ENCODE assay signal across 7 mouse cellular contexts in the genomic region with DNA sequence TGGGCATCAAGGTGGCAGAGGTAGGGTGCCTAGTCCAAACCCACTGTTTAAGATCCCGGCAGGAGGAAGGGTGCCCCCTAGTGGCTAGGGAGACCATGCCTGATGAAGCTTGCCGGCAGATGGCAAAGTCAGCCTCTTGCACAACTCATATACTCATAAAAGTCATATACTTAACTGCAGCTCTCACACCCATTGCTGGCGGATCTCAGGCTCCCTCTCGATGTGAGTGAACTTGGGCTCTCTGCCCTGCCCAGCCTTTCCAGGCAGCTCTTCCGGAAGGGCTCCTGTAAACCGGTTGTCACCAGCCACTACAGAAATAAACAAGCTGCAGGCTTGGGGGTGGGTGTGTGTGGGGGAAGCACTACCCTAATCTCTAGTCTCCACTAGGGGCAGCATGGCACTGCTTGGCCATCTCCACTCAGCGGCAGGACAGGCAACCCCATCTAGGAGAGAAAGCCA. TPM values are rescaled to one million over a fixed set of nuclear protein-coding genes. Genes with fewer than 3 reads are reported as not detected.
A peak's percentile ranks its signal among the peaks of the same experiment; 100 is the strongest.
DNase-seq lines count a peak whose midpoint lies in the region; ATAC-seq lines count a peak whose summit lies in the region.

No protein-coding gene starts in this region.

- H3K36me3 ChIP-seq in intestine, embryonic 15.5 days = no peaks in the 10 kb centered on the region
- no peaks in the 10 kb centered on the region for H3K36me3 ChIP-seq in midbrain, embryonic 11.5 days (ENCODE audit: control insufficient read depth, insufficient read depth, low read length)

- no peak overlapping the region for H3K9ac ChIP-seq in intestine, embryonic 15.5 days
- H3K9ac ChIP-seq in midbrain, embryonic 11.5 days (ENCODE audit: low read length) = no peak overlapping the region

- H3K4me3 ChIP-seq in intestine, embryonic 15.5 days (replicated peaks) = peak overlapping the region; percentile 7; the same call in 1 of the 2 replicates
- 0 out of 2 replicates have a peak overlapping the region, but pooled peaks have one; percentile 4 for H3K4me3 ChIP-seq in midbrain, embryonic 11.5 days (ENCODE audit: low read depth, low read length)

- intact Hi-C loops in left cerebral cortex, postnatal 36 days (cut with DNase I) = loop anchor here (5.0 kb wide), 1 partner anchor 36 kb away; no protein-coding TSS in a partner anchor

- no peaks in the 10 kb centered on the region for H3K9me3 ChIP-seq in intestine, embryonic 15.5 days
- H3K9me3 ChIP-seq in midbrain, embryonic 11.5 days (ENCODE audit: control insufficient read depth, low read length) = no peaks in the 10 kb centered on the region

- DNase-seq in adrenal gland, adult 18-20 months (ENCODE audit: low spot score in 2 of 2) = peak; percentile 78 to 83
- DNase-seq in embryo, embryonic 11 days = peak; percentile 90
- peak; percentile 87 for DNase-seq in gastrocnemius, postnatal 25 days
- DNase-seq in left cerebral cortex, postnatal 36 days (ENCODE audit: low spot score in 2 of 2) = peak; percentile 80 to 84
- peak; percentile 96 for DNase-seq in midbrain, embryonic 11.5 days (ENCODE audit: low spot score, missing footprints)
- DNase-seq in skeletal muscle tissue, adult 2 months (ENCODE audit: low read depth, low spot score) = peak; percentile 88

- 0 out of 2 replicates have a peak, but pooled peaks cover 6% of the 10 kb centered on the region for H3K27me3 ChIP-seq in intestine, embryonic 15.5 days (replicated peaks)
- H3K27me3 ChIP-seq in midbrain, embryonic 11.5 days (ENCODE audit: control insufficient read depth, insufficient read depth, low read length) = no peaks in the 10 kb centered on the region

- ATAC-seq in intestine, embryonic 15.5 days = peak; percentile 42
- ATAC-seq in midbrain, embryonic 11.5 days (ENCODE audit: low FRiP score) = no peak

- H3K27ac ChIP-seq in intestine, embryonic 15.5 days = peak overlapping the region; percentile 46
- H3K27ac ChIP-seq in midbrain, embryonic 11.5 days (ENCODE audit: low read depth, low read length) = no peak overlapping the region

- H3K4me2 ChIP-seq in intestine, embryonic 15.5 days (replicated peaks) = peak overlapping the region; percentile 50
- peak overlapping the region; percentile 23; the same call in 1 of the 2 replicates for H3K4me2 ChIP-seq in midbrain, embryonic 11.5 days

- H3K4me1 ChIP-seq in intestine, embryonic 15.5 days (replicated peaks) = peaks cover 13% of the 10 kb centered on the region
- peaks cover 10% of the 10 kb centered on the region for H3K4me1 ChIP-seq in midbrain, embryonic 11.5 days (ENCODE audit: control insufficient read depth, insufficient read depth, low read length)

- 2% methylated on average over 7 of the region's 7 CpGs for WGBS in intestine, embryonic 15.5 days
- 0% methylated on average over 7 of the region's 7 CpGs for WGBS in midbrain, embryonic 11.5 days

RNA-seq across cellular contexts. Expression of gene Tubb4b, which starts 4.0 kb away (rescaled TPM):
- total RNA-seq in adrenal gland, adult 18-20 months (2021) = 100 to 1,000 TPM; 284 to 287 TPM
- 100 to 1,000 TPM; 167 to 293 TPM for total RNA-seq in gastrocnemius, postnatal 25 days (2021)
- 600 and 657 TPM in 2 replicates for polyA plus RNA-seq in intestine, embryonic 15.5 days (2015; fragmentation: Nextera tagmentation; extraction: Ambion mirVana)
- total RNA-seq in left cerebral cortex, postnatal 36 days (2021) = 100 to 1,000 TPM; 334 to 390 TPM
- polyA plus RNA-seq in midbrain, embryonic 11.5 days (2014; fragmentation: Nextera tagmentation; extraction: Ambion mirVana) = 535 and 571 TPM in 2 replicates

RNA-seq across cellular contexts. Expression of gene Slc34a3, which starts 5.7 kb away (rescaled TPM):
- total RNA-seq in adrenal gland, adult 18-20 months (2021) = not detected
- total RNA-seq in gastrocnemius, postnatal 25 days (2021) = not detected
- 5.0 and 5.6 TPM in 2 replicates for polyA plus RNA-seq in intestine, embryonic 15.5 days (2015; fragmentation: Nextera tagmentation; extraction: Ambion mirVana)
- total RNA-seq in left cerebral cortex, postnatal 36 days (2021) = not detected
- not detected in 2 replicates for polyA plus RNA-seq in midbrain, embryonic 11.5 days (2014; fragmentation: Nextera tagmentation; extraction: Ambion mirVana)

RNA-seq across cellular contexts. Expression of gene Rnf224, which starts 8.1 kb away (rescaled TPM):
- not detected for total RNA-seq in adrenal gland, adult 18-20 months (2021)
- not detected for total RNA-seq in gastrocnemius, postnatal 25 days (2021)
- polyA plus RNA-seq in intestine, embryonic 15.5 days (2015; fragmentation: Nextera tagmentation; extraction: Ambion mirVana) = 0.14 and 0.29 TPM in 2 replicates
- not detected for total RNA-seq in left cerebral cortex, postnatal 36 days (2021)
- not detected in 2 replicates for polyA plus RNA-seq in midbrain, embryonic 11.5 days (2014; fragmentation: Nextera tagmentation; extraction: Ambion mirVana)

RNA-seq across cellular contexts. Expression of gene Fam166a, which starts 9.9 kb away (rescaled TPM):
- not detected for total RNA-seq in adrenal gland, adult 18-20 months (2021)
- not detected for total RNA-seq in gastrocnemius, postnatal 25 days (2021)
- polyA plus RNA-seq in intestine, embryonic 15.5 days (2015; fragmentation: Nextera tagmentation; extraction: Ambion mirVana) = not detected in 2 replicates
- total RNA-seq in left cerebral cortex, postnatal 36 days (2021) = not detected
- polyA plus RNA-seq in midbrain, embryonic 11.5 days (2014; fragmentation: Nextera tagmentation; extraction: Ambion mirVana) = 0.94 TPM in 1 of 2 replicates, not detected in the other

RNA-seq across cellular contexts. Expression of gene Rnf208, which starts 13.6 kb away (rescaled TPM):
- 1 to 10 TPM; 7.9 to 8.3 TPM for total RNA-seq in adrenal gland, adult 18-20 months (2021)
- under 1 TPM; 0.56 to 0.75 TPM for total RNA-seq in gastrocnemius, postnatal 25 days (2021)
- polyA plus RNA-seq in intestine, embryonic 15.5 days (2015; fragmentation: Nextera tagmentation; extraction: Ambion mirVana) = 19.0 and 24.8 TPM in 2 replicates
- total RNA-seq in left cerebral cortex, postnatal 36 days (2021) = 100 to 1,000 TPM; 244 to 282 TPM
- polyA plus RNA-seq in midbrain, embryonic 11.5 days (2014; fragmentation: Nextera tagmentation; extraction: Ambion mirVana) = 24.4 and 26.9 TPM in 2 replicates
